Mouse (Mus musculus) cortical plate, adult 2 months (tissue): Measurements from ENCODE around the gene Ulbp1.

Experiments
- CTCF ChIP-seq: fragments of 200-500 bp; IDR thresholded peaks from 2 replicates; pipeline ENCODE4 v1.5.1; 2011; ENCODE audit warnings: mild to moderate bottlenecking, control low read depth, low read length; ENCODE audit not compliant: insufficient read depth; ENCODE audit errors: extremely low read depth
- POLR2A ChIP-seq: fragments of 200-500 bp; IDR thresholded peaks from 2 replicates; pipeline ENCODE4 v1.6.1; 2011; ENCODE audit warnings: mild to moderate bottlenecking, low read length, control low read depth; ENCODE audit not compliant: insufficient read depth; ENCODE audit errors: extremely low read depth

DNA sequence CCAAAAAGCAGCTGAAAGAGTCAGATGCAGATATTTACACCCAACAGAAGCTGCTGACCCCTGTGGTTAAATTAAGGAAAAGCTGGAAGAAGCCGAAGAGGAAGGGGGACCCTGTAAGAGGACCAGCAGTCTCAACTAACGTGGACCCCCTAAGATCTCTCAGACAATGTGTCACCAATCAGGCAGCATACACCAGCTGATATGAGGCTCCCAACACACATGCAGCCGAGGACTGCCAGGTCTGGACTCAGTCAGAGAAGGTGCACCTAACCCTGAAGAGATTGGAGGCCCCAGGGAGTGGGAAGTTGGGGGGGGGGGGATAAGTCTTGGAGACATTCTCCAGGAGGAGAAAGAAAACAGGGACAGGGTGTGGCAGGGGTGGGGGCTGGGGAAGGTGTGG is 1.8 kb downstream of the Ulbp1 start:
- TF ChIP-seq CTCF (no peak), POLR2A (no peak)
